Mouse (Mus musculus) limb, embryonic 10.5 days (tissue): Measurements from ENCODE around the gene Ptpre. TPM values are rescaled to one million over a fixed set of nuclear protein-coding genes. Genes with fewer than 3 reads are reported as not detected.

Experiments
- DNase-seq: peaks from one replicate; pipeline ENCODE4 v3.0.0-alpha.2; 2017; ENCODE audit warnings: low spot score
- H3K27ac ChIP-seq: fragments of 300-500 bp; sonication (generic); 2 replicates; pipeline ENCODE4 v1.5.1; 2016; ENCODE audit warnings: mild to moderate bottlenecking
- H3K27me3 ChIP-seq: fragments of 300-500 bp; sonication (generic); 2 replicates; pipeline ENCODE4 v1.6.1; 2016; ENCODE audit warnings: low read depth, mild to moderate bottlenecking; ENCODE audit not compliant: poor library complexity, severe bottlenecking
- H3K36me3 ChIP-seq: fragments of 300-500 bp; sonication (generic); 2 replicates; pipeline ENCODE4 v1.6.1; 2016; ENCODE audit warnings: mild to moderate bottlenecking, moderate library complexity
- H3K4me1 ChIP-seq: fragments of 300-500 bp; sonication (generic); 2 replicates; pipeline ENCODE4 v1.6.1; 2016
- H3K4me3 ChIP-seq: fragments of 300-500 bp; sonication (generic); 2 replicates; pipeline ENCODE4 v1.5.1; 2016; ENCODE audit warnings: mild to moderate bottlenecking, moderate library complexity
- H3K9me3 ChIP-seq: fragments of 300-500 bp; sonication (generic); replicated peaks from 2 replicates; pipeline ENCODE4 v1.6.1; 2016; ENCODE audit warnings: mild to moderate bottlenecking
- WGBS: fragments of 180-500 bp; shearing (Covaris S2); methylation state at CpG from one replicate; pipeline ENCODE4 v1.1.7; 2016; 5-methylcytosine and 5-hydroxymethylcytosine counted together
- polyA plus RNA-seq: library from polyadenylated mRNA; unstranded; fragments of >200 nt; fragmentation: Nextera tagmentation; extraction: Ambion mirVana; gene quantifications from 2 replicates; pipeline ENCODE4 v1.2.1, GENCODE M21; 2016

The Ptpre gene
- polyA plus RNA-seq, 1 experiment from 2014 or later: 0.64 TPM

DNA sequence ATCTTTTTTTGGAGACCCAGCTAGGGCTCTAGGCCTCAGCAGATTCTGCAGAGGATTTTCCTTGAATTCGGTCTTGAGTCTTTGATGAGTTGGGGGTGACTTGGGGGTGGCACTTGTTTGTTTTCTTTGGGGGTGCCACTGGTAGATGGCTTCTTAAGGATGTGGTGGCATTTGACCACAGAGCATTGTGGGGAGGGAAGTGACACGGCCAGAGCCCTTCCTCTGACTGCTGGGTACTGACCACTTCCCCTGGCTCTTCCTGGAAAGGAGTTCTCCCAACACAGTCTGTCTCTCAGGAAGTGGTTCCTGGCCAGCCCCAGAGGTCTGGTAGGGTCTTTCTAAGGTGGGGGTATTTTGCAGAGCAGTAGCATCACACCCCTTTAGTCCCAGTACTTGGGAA lies 54.2 kb downstream of the Ptpre start:
- H3K36me3 ChIP-seq: no peaks in the 10 kb centered on the region
- H3K4me3 ChIP-seq: no peak overlapping the region
- no peak for DNase-seq
- H3K9me3 ChIP-seq: no peaks in the 10 kb centered on the region
- peaks cover 35% of the 10 kb centered on the region for H3K4me1 ChIP-seq
- H3K27me3 ChIP-seq: no peaks in the 10 kb centered on the region
- H3K27ac ChIP-seq: no peak overlapping the region
- 86% methylated on average over 2 of the region's 2 CpGs for WGBS

DNA sequence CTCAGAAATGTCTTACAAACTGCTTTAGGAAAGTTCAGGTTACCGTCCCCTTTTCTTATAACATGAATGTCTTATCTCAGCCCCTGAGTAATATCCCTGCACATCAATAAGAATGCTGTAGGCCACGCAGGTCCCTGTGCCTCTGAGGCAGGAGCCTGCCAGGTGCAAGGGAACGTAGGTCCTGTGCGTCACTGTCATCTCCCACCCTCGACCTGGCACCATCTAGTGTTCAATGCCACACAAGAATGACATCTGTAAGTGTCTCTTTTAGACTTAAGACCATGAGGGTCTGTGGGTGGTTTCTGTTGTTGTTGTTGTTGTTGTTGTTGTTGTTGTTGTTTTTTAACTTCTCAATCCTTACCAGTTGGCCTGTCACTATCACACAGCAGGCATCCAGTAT lies 56.0 kb downstream of the Ptpre start:
- H3K27ac ChIP-seq: no peak overlapping the region
- no peaks in the 10 kb centered on the region for H3K9me3 ChIP-seq
- 81% methylated on average over 5 of the region's 5 CpGs for WGBS
- no peak overlapping the region for H3K4me3 ChIP-seq
- DNase-seq: no peak
- no peaks in the 10 kb centered on the region for H3K27me3 ChIP-seq
- peaks cover 37% of the 10 kb centered on the region for H3K4me1 ChIP-seq
- H3K36me3 ChIP-seq: no peaks in the 10 kb centered on the region

DNA sequence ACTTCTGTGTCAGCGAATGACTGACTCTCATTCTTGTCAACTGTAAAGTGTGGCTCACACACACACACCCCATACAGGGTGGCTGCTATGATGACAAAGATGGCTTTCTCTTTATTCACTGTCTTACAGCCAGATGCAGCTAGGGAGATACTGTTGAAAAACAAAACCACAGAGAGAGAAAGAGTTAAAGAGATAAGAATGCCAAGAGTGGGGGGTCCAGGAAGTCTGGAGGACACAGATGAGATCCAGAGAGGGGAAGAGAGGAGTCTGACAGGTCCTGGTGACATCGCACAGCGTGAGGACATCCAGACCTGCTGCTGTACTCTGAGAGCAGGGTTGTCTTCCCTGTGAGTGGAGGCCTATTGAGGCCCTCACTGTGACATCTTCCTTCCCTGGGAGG lies 56.5 kb downstream of the Ptpre start:
- 61% methylated on average over 3 of the region's 3 CpGs for whole genome bisulfite sequencing
- Histone ChIP-seq H3K36me3 (no peaks in the 10 kb centered on the region), H3K4me3 (no peak overlapping the region), H3K4me1 (peaks cover 41% of the 10 kb centered on the region), H3K9me3 (no peaks in the 10 kb centered on the region), H3K27ac (no peak overlapping the region), H3K27me3 (no peaks in the 10 kb centered on the region)
- no peak for DNase-seq

DNA sequence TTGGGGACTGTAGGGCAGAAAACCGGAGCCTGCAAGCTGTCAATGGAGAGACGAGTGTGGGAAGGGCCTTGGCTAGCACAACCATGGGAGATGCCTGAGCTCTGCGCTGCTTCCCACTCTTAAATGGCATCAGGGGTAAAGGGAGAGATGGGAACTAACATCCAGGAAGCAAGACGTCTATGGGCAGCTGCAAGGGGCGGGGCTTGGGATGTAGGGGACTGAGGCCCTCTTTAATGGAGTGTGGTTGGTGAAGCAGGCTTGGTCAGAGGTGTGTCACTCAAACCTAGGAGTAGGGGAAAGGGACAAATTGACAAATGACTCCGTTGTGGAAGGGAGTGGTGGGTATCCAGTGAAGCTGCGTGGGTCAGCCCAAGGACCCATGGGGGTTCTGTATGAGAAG lies 57.4 kb downstream of the Ptpre start:
- H3K27me3 ChIP-seq: no peaks in the 10 kb centered on the region
- no peak overlapping the region for H3K4me3 ChIP-seq
- no peaks in the 10 kb centered on the region for H3K36me3 ChIP-seq
- 62% methylated on average over 7 of the region's 7 CpGs for WGBS
- peaks cover 41% of the 10 kb centered on the region for H3K4me1 ChIP-seq
- peak overlapping the region; percentile 3; the same call in 1 of the 2 replicates for H3K27ac ChIP-seq
- H3K9me3 ChIP-seq: no peaks in the 10 kb centered on the region
- DNase-seq: no peak

DNA sequence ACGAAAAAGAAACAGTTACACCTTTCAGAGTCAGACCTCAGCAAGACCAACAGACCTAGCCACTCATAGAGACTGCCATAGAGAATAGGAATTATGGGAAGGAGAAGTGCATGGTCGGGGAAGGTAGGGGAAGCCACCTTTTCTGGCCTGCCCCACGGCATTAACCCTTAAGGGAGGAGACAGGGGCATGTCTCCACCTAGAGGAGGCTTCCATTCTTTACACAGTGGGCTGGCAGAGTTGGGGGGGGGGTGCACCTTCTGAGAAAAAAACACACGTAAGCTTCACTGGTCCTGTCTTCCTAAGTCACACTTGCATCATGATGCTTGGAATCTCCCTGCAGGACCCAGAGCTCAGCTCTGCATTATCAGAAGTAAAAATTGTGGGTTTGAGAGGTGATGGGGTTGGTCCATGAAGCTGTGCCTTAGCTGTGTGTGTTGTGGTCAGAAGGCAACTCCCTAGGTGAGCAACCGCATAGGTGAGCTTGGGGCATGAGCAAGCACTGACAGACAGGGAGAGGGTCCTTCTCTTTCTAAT lies 58.4 kb downstream of the Ptpre start:
- DNase-seq: no peak
- no peaks in the 10 kb centered on the region for H3K9me3 ChIP-seq
- H3K27ac ChIP-seq: peak overlapping the region; percentile 61
- 51% methylated on average over 5 of the region's 5 CpGs for WGBS
- no peaks in the 10 kb centered on the region for H3K27me3 ChIP-seq
- no peak overlapping the region for H3K4me3 ChIP-seq
- H3K4me1 ChIP-seq: peaks cover 41% of the 10 kb centered on the region
- H3K36me3 ChIP-seq: no peaks in the 10 kb centered on the region

DNA sequence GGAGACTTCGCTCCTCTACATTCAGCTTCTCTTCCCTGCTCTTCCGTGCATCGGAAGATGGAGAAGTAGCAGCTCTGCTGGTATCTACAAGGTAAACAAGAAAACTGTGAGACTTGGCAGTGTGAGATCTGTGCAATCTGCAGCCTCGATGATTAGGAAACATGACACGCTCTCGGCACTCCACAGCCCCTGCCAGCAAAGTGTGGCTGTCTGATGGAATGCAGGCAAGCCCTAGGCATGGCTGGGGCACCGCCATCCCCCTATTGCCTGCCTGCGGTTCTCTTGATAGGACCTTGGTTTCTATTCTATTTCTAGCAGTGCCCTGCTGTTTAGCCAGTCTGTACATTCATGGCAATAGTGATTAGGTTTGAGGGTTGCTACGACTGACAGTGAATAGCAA lies 59.7 kb downstream of the Ptpre start:
- no peaks in the 10 kb centered on the region for H3K9me3 ChIP-seq
- no peaks in the 10 kb centered on the region for H3K36me3 ChIP-seq
- H3K4me1 ChIP-seq: peaks cover 41% of the 10 kb centered on the region
- DNase-seq: no peak
- 65% methylated on average over 9 of the region's 9 CpGs for WGBS
- H3K27ac ChIP-seq: no peak overlapping the region
- no peak overlapping the region for H3K4me3 ChIP-seq
- no peaks in the 10 kb centered on the region for H3K27me3 ChIP-seq

DNA sequence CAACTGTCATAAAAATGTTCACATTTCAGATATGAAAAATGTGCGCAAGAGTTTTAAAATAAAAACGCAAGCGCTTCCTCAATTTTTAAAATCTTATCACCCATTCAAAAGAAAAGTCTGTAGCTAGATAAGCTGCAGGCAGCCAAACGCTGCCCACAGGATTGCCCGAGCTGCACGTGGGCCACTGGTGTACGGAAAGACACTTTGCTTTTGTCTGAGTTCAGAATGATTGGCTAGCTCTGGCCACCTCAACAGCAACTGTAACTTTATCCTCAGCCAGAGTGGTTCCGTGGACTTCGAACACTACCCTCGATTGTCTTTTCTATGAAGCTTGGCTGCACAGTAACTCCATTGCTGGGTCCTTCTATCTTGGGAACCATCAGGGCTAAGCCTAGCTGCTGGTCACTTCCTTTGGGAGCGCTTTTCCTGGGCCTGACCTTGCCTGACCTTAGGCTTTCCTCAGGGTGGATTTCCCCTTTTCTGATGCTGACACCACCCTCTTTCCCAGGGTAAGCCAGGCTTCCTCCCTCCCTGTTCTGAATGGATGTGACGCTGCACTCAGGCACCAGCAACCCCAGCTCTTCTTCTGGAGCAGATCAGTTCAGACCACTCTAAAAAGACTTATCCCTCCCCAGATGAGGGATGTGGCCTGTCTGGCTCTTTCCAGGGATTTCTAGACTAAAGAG lies 60.5 kb downstream of the Ptpre start:
- Histone ChIP-seq H3K27ac (peak overlapping the region; percentile 39; the same call in 1 of the 2 replicates), H3K9me3 (no peaks in the 10 kb centered on the region), H3K36me3 (no peaks in the 10 kb centered on the region), H3K27me3 (no peaks in the 10 kb centered on the region), H3K4me1 (peaks cover 41% of the 10 kb centered on the region), H3K4me3 (no peak overlapping the region)
- DNase-seq: no peak
- 71% methylated on average over 12 of the region's 12 CpGs for WGBS

DNA sequence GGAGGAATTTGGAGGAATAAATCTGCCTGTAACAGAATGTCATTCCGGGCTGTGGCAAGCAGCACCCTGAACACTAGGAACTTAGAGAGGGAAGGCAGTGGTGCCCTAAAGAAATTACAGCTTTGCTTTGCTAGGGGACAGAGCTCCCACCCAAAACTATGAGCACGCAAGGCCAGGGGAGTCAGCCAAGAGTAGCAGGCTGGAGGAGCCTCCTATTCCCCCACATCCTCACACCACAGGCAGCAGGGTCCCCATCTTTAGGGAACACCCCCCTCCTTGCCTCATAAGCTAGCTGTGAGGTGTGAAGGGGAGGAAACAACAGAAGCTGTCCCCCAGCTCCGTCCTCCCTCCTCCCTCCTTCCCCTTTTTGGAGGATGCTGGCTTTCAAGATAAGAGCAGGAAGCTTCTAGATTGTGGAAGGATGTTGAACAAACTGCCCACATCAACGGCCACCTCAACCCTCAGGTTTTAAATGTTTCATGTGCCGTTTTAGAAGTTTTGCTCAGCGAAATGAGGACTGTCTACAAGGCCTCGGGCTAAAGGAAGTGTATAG lies 61.1 kb downstream of the Ptpre start:
- WGBS: 63% methylated on average over 7 of the region's 7 CpGs
- Histone ChIP-seq H3K27me3 (no peaks in the 10 kb centered on the region), H3K27ac (0 out of 2 replicates have a peak overlapping the region, but pooled peaks have one; percentile 39), H3K4me1 (peaks cover 41% of the 10 kb centered on the region), H3K9me3 (no peaks in the 10 kb centered on the region), H3K36me3 (no peaks in the 10 kb centered on the region), H3K4me3 (no peak overlapping the region)
- no peak for DNase-seq

DNA sequence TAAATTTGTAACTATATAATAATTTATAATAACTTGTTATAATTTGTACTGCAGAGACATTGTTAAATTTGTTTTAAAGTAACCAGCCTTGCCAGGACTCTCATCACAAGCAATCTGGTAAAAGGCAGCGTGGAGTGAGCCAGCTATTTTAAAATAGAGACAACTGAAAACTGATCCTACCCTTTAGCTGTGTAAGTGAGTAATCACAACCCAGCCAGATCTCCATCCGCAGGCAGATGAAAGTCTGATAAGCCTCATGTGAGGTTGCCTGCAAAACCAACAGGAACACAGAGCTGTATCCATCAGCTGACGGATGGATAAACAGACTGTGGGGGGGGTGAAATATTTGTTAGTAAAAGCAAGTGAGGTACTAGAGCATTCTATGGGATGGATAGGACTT lies 62.8 kb downstream of the Ptpre start:
- Histone ChIP-seq H3K36me3 (no peaks in the 10 kb centered on the region), H3K9me3 (no peaks in the 10 kb centered on the region), H3K27me3 (no peaks in the 10 kb centered on the region), H3K4me1 (peaks cover 37% of the 10 kb centered on the region), H3K27ac (no peak overlapping the region), H3K4me3 (no peak overlapping the region)
- DNase-seq: no peak
- WGBS: 74% methylated on average over 3 of the region's 3 CpGs

DNA sequence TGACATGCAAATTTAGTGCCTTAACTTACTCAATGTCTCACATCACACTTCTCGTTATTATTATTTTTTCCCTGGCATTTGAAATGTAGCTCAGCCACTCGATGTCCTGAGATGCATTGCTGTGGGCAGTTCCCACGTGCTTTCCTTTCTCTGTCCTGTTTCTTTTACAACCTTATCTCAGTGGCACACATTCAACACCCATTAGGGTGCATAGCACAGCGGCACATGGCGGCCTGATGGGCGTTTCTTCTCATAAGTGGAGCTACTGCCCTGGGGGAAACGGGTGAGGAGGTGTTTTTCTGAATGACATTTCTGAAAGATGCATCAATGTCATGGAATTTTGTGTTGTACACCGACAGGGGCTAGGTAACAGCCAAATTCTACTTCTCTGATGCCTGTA lies 64.3 kb downstream of the Ptpre start:
- DNase-seq: no peak
- Histone ChIP-seq H3K9me3 (no peaks in the 10 kb centered on the region), H3K27me3 (no peaks in the 10 kb centered on the region), H3K36me3 (no peaks in the 10 kb centered on the region), H3K27ac (no peak overlapping the region), H3K4me3 (no peak overlapping the region), H3K4me1 (peaks cover 27% of the 10 kb centered on the region)
- 80% methylated on average over 8 of the region's 8 CpGs for WGBS

DNA sequence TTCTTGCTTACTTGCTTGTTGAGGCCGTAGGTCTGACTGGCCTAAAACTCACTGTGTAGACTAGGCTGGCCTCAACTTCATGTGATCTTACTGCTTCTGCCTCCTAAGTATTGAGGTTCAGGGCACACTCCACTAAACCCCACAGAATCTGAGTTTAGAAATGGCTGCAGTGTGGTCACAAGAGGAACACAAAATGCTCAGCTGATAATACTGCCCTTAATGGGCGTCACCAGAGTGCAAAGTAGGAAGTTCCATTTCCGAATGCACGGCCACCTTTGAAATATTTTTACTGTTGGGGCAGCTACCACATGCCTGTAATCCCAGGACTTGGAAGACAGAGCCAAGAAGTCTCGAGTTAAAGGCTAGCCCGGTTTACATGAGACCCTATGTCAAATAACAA lies 65.0 kb downstream of the Ptpre start:
- WGBS: 86% methylated on average over 6 of the region's 6 CpGs
- Histone ChIP-seq H3K27me3 (no peaks in the 10 kb centered on the region), H3K4me3 (no peak overlapping the region), H3K9me3 (no peaks in the 10 kb centered on the region), H3K27ac (no peak overlapping the region), H3K36me3 (no peaks in the 10 kb centered on the region), H3K4me1 (peaks cover 21% of the 10 kb centered on the region)
- DNase-seq: no peak

DNA sequence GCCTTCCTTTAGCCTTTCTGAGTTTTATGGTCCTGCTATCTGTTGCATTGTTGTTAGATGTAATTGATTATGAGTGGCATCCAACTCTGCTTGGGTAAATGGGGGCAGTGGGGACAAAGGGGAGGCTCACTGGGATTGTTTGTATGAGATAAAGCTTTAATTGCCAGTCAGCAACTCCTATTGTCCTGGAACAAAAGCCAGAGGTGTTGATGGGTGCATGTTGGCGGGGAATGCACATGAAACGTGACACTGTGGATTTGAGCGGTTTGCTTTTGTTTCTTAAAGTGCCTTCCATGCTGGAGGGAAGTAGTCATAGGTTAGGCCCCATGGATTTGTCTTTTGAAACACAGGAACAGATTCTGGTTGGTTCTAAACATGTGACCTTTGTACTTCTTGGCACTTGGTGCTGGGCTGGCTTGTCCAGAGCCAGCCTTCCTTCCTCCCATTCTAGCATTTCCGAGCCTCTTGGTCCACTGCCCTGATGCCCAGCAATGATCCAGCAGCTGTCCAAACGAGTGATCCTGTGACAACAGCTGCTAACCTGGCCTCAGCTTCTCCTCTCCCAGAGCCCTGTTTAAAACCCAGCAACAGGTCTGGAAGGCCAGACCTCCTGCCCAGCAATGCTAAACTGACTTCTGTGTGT lies 65.7 kb downstream of the Ptpre start:
- DNase-seq: no peak
- no peak overlapping the region for H3K27ac ChIP-seq
- no peaks in the 10 kb centered on the region for H3K27me3 ChIP-seq
- no peaks in the 10 kb centered on the region for H3K9me3 ChIP-seq
- WGBS: 69% methylated on average over 5 of the region's 5 CpGs
- no peak overlapping the region for H3K4me3 ChIP-seq
- no peaks in the 10 kb centered on the region for H3K36me3 ChIP-seq
- H3K4me1 ChIP-seq: peaks cover 15% of the 10 kb centered on the region
